Mouse (Mus musculus): ENCODE data around the gene Adgrl3. TPM values are rescaled to one million over a fixed set of nuclear protein-coding genes. Genes with fewer than 3 reads are reported as not detected.

The Adgrl3 gene
- total and polyA plus RNA-seq, 3 experiments: 1.2 to 3.4 (median 3.1) TPM

GRCm38 (mm10) chr5:81843798-81844197 is 823.9 kb downstream of the Adgrl3 start:
- DNase-seq: no peak

GRCm38 (mm10) chr5:81870336-81870735 is 850.4 kb downstream of the Adgrl3 start:
- DNase-seq: no peak

Small RNA genes within 50 kb of the gene (microRNA-seq; reads per million reads assigned to microRNA genes)
- gene Gm22048: 0 reads per million in 2 experiments

Data from adrenal gland, adult 2 months (tissue).